Mouse (Mus musculus): ENCODE results near the gene Snhg11. TPM values are rescaled to one million over a fixed set of nuclear protein-coding genes. Genes with fewer than 3 reads are reported as not detected.

Gene Snhg11
- total and polyA plus RNA-seq, 3 experiments = 0.05 to 0.55 TPM; not detected in 1

DNA sequence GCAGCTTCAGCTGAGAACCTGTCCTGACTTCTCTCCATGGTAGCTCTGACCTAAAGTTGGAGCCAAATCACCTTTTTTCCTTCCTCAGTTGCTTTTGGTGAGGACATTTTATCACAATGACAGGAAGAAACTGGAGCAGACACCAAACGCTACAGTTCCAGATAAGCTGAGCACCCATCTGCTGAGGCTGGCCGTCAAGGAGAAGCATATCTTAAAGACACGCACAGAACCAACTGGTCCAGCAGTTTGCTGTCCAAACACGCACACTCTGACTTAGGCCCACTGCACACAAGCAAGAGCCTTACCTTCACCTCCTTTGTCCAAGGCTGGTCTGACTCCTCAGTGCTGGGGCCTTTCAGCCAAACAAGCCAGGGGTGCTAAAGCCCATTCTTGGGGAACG lies 7.8 kb upstream of the Snhg11 start:
- Histone ChIP-seq H3K36me3 (ENCODE audit: control insufficient read depth, insufficient read depth, low read length) (no peaks in the 10 kb centered on the region), H3K79me2 (replicated peaks; ENCODE audit: control insufficient read depth, insufficient read depth, low read length) (no peaks in the 10 kb centered on the region), H3K9ac (ENCODE audit: low read depth, low read length) (no peak overlapping the region), H3K27me3 (ENCODE audit: control insufficient read depth, insufficient read depth, low read length) (no peaks in the 10 kb centered on the region), H3K4me3 (no peak overlapping the region), H3K4me1 (ENCODE audit: control insufficient read depth, insufficient read depth, low read length) (no peaks in the 10 kb centered on the region), H3K27ac (no peak overlapping the region)
- intact Hi-C loops (cut with DNase I) = no loop called here
- no peak for TF ChIP-seq EP300 (IDR thresholded peaks at IDR 0.05; ENCODE audit: insufficient read depth, low read depth, low read length)
- TF ChIP-seq CTCF (IDR thresholded peaks at IDR 0.05) = no peak
- no peak for TF ChIP-seq POLR2A (IDR thresholded peaks at IDR 0.05; ENCODE audit: insufficient read depth, low read depth, low read length)
- DNase-seq = no peak
- WGBS = 63% methylated on average over 5 of the region's 5 CpGs

DNA sequence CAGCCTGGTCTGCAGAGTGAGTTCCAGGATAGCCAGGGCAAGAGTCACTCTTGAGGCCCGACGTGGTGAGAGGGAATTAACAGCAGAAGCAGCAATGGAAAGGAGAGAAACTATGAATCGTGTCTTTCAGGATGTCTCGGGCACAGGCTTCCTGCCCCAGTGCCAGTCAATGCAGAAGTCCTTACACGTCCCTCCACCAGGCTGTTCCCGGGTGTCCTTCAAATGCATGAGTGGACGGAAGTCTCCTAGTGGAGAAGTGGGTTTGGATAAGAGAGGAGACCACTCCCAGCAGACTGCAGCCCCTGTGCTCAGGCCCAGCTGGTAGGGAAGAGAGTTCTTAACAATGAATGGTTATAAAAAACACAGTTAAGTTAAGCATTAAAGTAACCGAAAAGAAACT lies 7.1 kb upstream of the Snhg11 start:
- intact Hi-C loops (cut with DNase I) = no loop called here
- H3K27ac ChIP-seq = no peak overlapping the region
- H3K4me1 ChIP-seq (ENCODE audit: control insufficient read depth, insufficient read depth, low read length) = no peaks in the 10 kb centered on the region
- H3K79me2 ChIP-seq (replicated peaks; ENCODE audit: control insufficient read depth, insufficient read depth, low read length) = no peaks in the 10 kb centered on the region
- no peaks in the 10 kb centered on the region for H3K27me3 ChIP-seq (ENCODE audit: control insufficient read depth, insufficient read depth, low read length)
- H3K4me3 ChIP-seq = no peak overlapping the region
- TF ChIP-seq POLR2A (IDR thresholded peaks at IDR 0.05; ENCODE audit: insufficient read depth, low read depth, low read length) (no peak), EP300 (IDR thresholded peaks at IDR 0.05; ENCODE audit: insufficient read depth, low read depth, low read length) (no peak), CTCF (IDR thresholded peaks at IDR 0.05) (no peak)
- H3K9ac ChIP-seq (ENCODE audit: low read depth, low read length) = no peak overlapping the region
- DNase-seq = no peak
- 88% methylated on average over 8 of the region's 8 CpGs for WGBS
- no peaks in the 10 kb centered on the region for H3K36me3 ChIP-seq (ENCODE audit: control insufficient read depth, insufficient read depth, low read length)

DNA sequence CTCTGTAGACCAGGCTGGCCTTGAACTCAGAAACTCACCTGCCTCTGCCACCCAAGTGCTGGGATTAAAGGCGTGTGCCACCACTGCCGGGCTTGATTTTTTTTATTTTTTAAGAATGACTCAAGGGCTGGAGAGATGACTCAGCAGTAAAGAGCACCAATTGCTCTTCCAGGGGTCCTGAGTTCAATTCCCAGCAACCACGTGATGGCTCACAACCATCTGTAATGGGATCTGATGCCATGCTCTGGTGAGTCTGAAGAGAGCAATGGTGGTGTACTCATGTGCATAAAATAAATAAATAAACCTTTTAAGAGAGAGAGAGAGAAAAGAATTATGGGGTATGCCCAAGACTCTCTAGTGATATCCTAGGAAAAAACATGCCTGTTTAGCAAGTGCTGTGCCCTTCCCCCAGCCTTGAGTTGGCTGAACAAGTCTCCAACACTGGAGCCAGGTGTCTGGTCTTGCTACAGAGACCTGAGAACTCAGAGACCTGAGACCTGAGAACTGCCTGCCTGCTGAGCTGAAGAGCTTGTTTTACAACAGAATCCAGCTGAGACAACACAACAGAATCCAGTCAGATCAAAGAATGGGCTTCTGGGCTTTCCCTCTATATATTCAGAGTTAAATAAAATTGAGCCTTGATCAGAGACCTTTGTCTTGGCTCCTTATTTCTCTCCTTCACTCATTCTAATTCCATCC lies 5.8 kb upstream of the Snhg11 start:
- Histone ChIP-seq H3K27me3 (ENCODE audit: control insufficient read depth, insufficient read depth, low read length) (no peaks in the 10 kb centered on the region; the same call in 1 of the 2 replicates), H3K27ac (no peak overlapping the region), H3K36me3 (ENCODE audit: control insufficient read depth, insufficient read depth, low read length) (no peaks in the 10 kb centered on the region), H3K79me2 (replicated peaks; ENCODE audit: control insufficient read depth, insufficient read depth, low read length) (no peaks in the 10 kb centered on the region), H3K4me3 (no peak overlapping the region), H3K9ac (ENCODE audit: low read depth, low read length) (no peak overlapping the region), H3K4me1 (ENCODE audit: control insufficient read depth, insufficient read depth, low read length) (no peaks in the 10 kb centered on the region)
- intact Hi-C loops (cut with DNase I) = no loop called here
- WGBS = 85% methylated on average over 3 of the region's 3 CpGs
- TF ChIP-seq EP300 (IDR thresholded peaks at IDR 0.05; ENCODE audit: insufficient read depth, low read depth, low read length) (no peak), CTCF (IDR thresholded peaks at IDR 0.05) (no peak), POLR2A (IDR thresholded peaks at IDR 0.05; ENCODE audit: insufficient read depth, low read depth, low read length) (no peak)
- DNase-seq = no peak

DNA sequence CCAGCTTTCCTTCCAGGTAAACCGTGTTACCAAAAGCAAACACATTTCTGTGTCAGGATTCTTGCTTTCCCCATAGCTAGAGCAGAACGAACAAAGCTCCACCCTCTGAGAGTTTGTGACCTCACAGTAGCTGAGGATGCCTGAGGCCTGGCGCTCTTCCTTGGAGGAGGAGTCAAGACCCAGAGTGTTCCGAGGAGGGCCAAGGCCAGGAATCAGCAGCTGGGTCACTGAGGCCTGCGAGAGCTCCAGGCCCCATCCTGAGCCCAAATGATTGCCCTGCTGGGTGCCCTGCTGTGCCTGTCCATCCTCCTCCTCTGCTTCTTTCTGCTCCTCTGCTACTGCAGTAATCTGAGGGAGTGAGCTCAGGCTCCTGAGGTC lies 5.3 kb upstream of the Snhg11 start:
- no peak overlapping the region for H3K4me3 ChIP-seq
- DNase-seq = no peak
- intact Hi-C loops (cut with DNase I) = no loop called here
- no peak overlapping the region for H3K27ac ChIP-seq
- no peaks in the 10 kb centered on the region for H3K4me1 ChIP-seq (ENCODE audit: control insufficient read depth, insufficient read depth, low read length)
- peaks cover under 1% of the 10 kb centered on the region; the same call in 1 of the 2 replicates for H3K27me3 ChIP-seq (ENCODE audit: control insufficient read depth, insufficient read depth, low read length)
- H3K9ac ChIP-seq (ENCODE audit: low read depth, low read length) = no peak overlapping the region
- H3K79me2 ChIP-seq (replicated peaks; ENCODE audit: control insufficient read depth, insufficient read depth, low read length) = no peaks in the 10 kb centered on the region
- no peaks in the 10 kb centered on the region for H3K36me3 ChIP-seq (ENCODE audit: control insufficient read depth, insufficient read depth, low read length)
- WGBS = 29% methylated on average over 5 of the region's 5 CpGs
- TF ChIP-seq CTCF (IDR thresholded peaks at IDR 0.05) (no peak), POLR2A (IDR thresholded peaks at IDR 0.05; ENCODE audit: insufficient read depth, low read depth, low read length) (no peak), EP300 (IDR thresholded peaks at IDR 0.05; ENCODE audit: insufficient read depth, low read depth, low read length) (no peak)

DNA sequence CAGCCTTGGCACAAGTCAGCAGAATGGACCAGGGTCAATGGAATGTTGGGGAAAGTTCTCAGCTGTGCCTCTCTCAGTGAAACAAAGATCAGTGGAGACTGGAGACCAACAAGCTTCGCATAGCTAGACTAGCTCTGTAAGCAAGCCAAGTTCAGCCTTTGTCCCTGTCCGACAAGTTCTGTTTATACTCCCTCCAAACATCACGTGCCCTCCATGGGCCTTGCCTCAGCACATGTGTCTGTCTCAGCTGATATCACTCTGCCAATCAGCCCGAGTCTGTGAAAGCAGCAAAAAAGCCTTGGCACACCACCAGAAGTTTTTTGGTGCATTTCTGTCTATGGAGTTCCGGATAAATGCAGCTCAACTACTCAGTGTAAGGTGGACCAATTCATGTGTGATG lies 2.4 kb upstream of the Snhg11 start:
- 40% methylated on average over 5 of the region's 5 CpGs for WGBS
- H3K9ac ChIP-seq (ENCODE audit: low read depth, low read length) = no peak overlapping the region
- no peak overlapping the region for H3K27ac ChIP-seq
- no peak for DNase-seq
- intact Hi-C loops (cut with DNase I) = no loop called here
- H3K36me3 ChIP-seq (ENCODE audit: control insufficient read depth, insufficient read depth, low read length) = no peaks in the 10 kb centered on the region
- TF ChIP-seq EP300 (IDR thresholded peaks at IDR 0.05; ENCODE audit: insufficient read depth, low read depth, low read length) (no peak), POLR2A (IDR thresholded peaks at IDR 0.05; ENCODE audit: insufficient read depth, low read depth, low read length) (no peak), CTCF (IDR thresholded peaks at IDR 0.05) (no peak)
- H3K79me2 ChIP-seq (replicated peaks; ENCODE audit: control insufficient read depth, insufficient read depth, low read length) = no peaks in the 10 kb centered on the region
- H3K4me1 ChIP-seq (ENCODE audit: control insufficient read depth, insufficient read depth, low read length) = no peaks in the 10 kb centered on the region
- peaks cover 6% of the 10 kb centered on the region for H3K27me3 ChIP-seq (ENCODE audit: control insufficient read depth, insufficient read depth, low read length)
- H3K4me3 ChIP-seq = no peak overlapping the region

DNA sequence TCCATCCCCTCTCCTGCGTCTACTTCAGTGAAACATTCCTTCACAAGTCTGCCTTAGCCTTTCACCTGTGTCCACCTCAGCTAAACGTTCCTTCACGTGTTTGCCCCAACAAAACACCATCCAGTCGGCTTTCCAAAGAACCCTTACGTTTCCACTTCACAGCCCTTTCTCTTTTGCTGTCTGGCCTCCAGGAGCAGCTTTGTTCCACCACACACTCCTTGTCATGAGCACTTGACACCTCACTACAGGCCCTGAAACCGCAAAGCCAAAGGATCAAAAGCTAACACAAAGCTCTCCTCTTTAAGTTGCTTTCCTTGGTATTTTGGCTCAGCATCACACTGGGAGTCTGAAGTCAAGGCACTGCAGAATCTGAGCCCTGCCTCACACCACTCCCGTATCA lies 1.9 kb upstream of the Snhg11 start:
- H3K79me2 ChIP-seq (replicated peaks; ENCODE audit: control insufficient read depth, insufficient read depth, low read length) = no peaks in the 10 kb centered on the region
- no peak for DNase-seq
- H3K4me1 ChIP-seq (ENCODE audit: control insufficient read depth, insufficient read depth, low read length) = no peaks in the 10 kb centered on the region
- TF ChIP-seq EP300 (IDR thresholded peaks at IDR 0.05; ENCODE audit: insufficient read depth, low read depth, low read length) = no peak
- TF ChIP-seq POLR2A (IDR thresholded peaks at IDR 0.05; ENCODE audit: insufficient read depth, low read depth, low read length) = no peak
- no peak for TF ChIP-seq CTCF (IDR thresholded peaks at IDR 0.05)
- no peak overlapping the region for H3K9ac ChIP-seq (ENCODE audit: low read depth, low read length)
- H3K27me3 ChIP-seq (ENCODE audit: control insufficient read depth, insufficient read depth, low read length) = peaks cover 6% of the 10 kb centered on the region
- no peak overlapping the region for H3K4me3 ChIP-seq
- no peak overlapping the region for H3K27ac ChIP-seq
- 67% methylated on average over 7 of the region's 7 CpGs for WGBS
- intact Hi-C loops (cut with DNase I) = no loop called here
- H3K36me3 ChIP-seq (ENCODE audit: control insufficient read depth, insufficient read depth, low read length) = no peaks in the 10 kb centered on the region
